Mouse (Mus musculus) cerebellum, adult 2 months (tissue): ENCODE measurements at regions not wholly inside any gene's neighbourhood (a gene's known extent, or its start where the extent isn't known, plus 50 kb on each side); places are given as distances from the start of the nearest gene placed in this dataset.
A peak's percentile ranks its signal among the peaks of the same experiment; 100 is the strongest.
"Not testable (repeated sequence)": the region's sequence is repeated elsewhere in the genome, so short reads cannot be mapped to it uniquely, and the experiment has no call there.

Source experiments
- DNase-seq, 2 experiments: peaks; one replicate each; pipeline ENCODE4 v3.0.0; 2021
- H3K27ac ChIP-seq: fragments of 200-500 bp; 2 replicates; pipeline ENCODE4 v1.5.1; 2012; ENCODE audit warnings: low read length, control low read depth, inconsistent platforms; ENCODE audit not compliant: insufficient read depth
- H3K27me3 ChIP-seq: fragments of 200-500 bp; 2 replicates; pipeline ENCODE4 v1.6.1; 2012; ENCODE audit warnings: inconsistent platforms, mild to moderate bottlenecking, low read length, moderate library complexity; ENCODE audit not compliant: control insufficient read depth, insufficient read depth
- H3K4me1 ChIP-seq: fragments of 200-500 bp; 2 replicates; pipeline ENCODE4 v1.6.1; 2011; ENCODE audit warnings: low read length; ENCODE audit not compliant: control insufficient read depth, insufficient read depth
- H3K4me3 ChIP-seq: fragments of 200-500 bp; replicated peaks from 2 replicates; pipeline ENCODE3; 2011; ENCODE audit warnings: mild to moderate bottlenecking, low read depth, low read length, control low read depth; ENCODE audit not compliant: insufficient read depth
- CTCF ChIP-seq: fragments of 200-500 bp; IDR thresholded peaks from 2 replicates; pipeline ENCODE4 v1.5.1; 2011; ENCODE audit warnings: low read depth, mild to moderate bottlenecking, control low read depth, low read length, moderate library complexity, borderline replicate concordance; ENCODE audit not compliant: insufficient read depth
- POLR2A ChIP-seq: fragments of 200-500 bp; IDR thresholded peaks from 2 replicates; pipeline ENCODE4 v1.6.1; 2011; ENCODE audit warnings: low read length, control low read depth, borderline replicate concordance; ENCODE audit not compliant: insufficient read depth
- WGBS: fragments of 180-500 bp; shearing (Covaris S2); methylation state at CpG from one replicate; pipeline ENCODE4 v1.1.7; 2018; 5-methylcytosine and 5-hydroxymethylcytosine counted together

- no peak overlapping the region for H3K4me3 ChIP-seq
- DNase-seq, result no peak
These were observed 102.7 kb downstream of the Eva1a start for GRCm38 (mm10) chr6:82143496-82143895.

GRCm38 (mm10) chr6:82150051-82150450, 109.2 kb downstream of the Eva1a start:
- no peaks in the 10 kb centered on the region for H3K4me1 ChIP-seq
- no peak overlapping the region for H3K27ac ChIP-seq
- H3K4me3 ChIP-seq, result no peak overlapping the region
- TF ChIP-seq POLR2A (no peak), CTCF (no peak)
- DNase-seq, result no peak
- no peaks in the 10 kb centered on the region; the same call in 1 of the 2 replicates for H3K27me3 ChIP-seq
- 81% methylated on average over 2 of the region's 2 CpGs for WGBS

More at GRCm38 (mm10) chr6:82143496-82143895, 102.7 kb downstream of the Eva1a start:
- 84% methylated on average over 6 of the region's 6 CpGs for WGBS
- Histone ChIP-seq H3K27ac (no peak overlapping the region), H3K27me3 (no peaks in the 10 kb centered on the region), H3K4me1 (no peaks in the 10 kb centered on the region)
- no peak for TF ChIP-seq POLR2A
- TF ChIP-seq CTCF, result no peak

DNA sequence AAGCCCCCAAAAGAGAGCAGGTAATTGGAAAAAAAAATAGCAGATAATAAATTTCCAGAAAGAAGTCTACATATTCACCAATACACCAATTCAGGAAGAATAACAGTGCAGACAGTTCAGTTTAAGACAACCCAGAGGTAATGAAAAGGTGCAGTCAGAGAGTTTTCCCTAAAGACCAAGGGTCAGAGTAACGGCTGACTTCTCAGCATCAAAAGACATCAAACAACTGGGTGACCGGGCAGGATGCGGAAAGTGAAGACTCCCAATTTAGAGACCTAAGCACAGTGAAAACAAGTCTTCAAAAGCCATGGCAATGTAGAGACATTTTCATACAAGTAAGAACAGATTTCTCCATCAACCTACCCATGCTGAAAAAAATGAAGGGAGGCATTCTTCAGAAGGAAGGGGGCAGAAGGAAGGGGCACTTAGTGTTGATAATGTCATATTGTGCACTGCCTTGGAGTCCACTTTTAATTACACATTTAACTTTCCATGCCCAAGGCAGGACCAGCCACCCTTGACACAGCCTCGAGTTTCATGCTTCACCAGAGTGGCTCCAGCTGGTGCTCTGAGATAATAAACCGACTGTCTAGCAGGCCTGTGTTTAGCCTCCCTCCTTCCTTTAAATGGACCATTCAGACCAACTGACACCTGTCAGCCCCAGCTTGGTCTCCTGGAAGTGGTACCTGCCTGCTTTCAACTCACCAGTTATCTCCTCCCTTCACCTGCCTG, 129.7 kb downstream of the Eva1a start:
- no peak overlapping the region for H3K4me3 ChIP-seq
- no peak overlapping the region for H3K27ac ChIP-seq
- TF ChIP-seq POLR2A (no peak), CTCF (no peak)
- DNase-seq, result no peak
- no peaks in the 10 kb centered on the region for H3K27me3 ChIP-seq
- WGBS, result 40% methylated on average over 5 of the region's 5 CpGs
- H3K4me1 ChIP-seq, result no peaks in the 10 kb centered on the region

DNA sequence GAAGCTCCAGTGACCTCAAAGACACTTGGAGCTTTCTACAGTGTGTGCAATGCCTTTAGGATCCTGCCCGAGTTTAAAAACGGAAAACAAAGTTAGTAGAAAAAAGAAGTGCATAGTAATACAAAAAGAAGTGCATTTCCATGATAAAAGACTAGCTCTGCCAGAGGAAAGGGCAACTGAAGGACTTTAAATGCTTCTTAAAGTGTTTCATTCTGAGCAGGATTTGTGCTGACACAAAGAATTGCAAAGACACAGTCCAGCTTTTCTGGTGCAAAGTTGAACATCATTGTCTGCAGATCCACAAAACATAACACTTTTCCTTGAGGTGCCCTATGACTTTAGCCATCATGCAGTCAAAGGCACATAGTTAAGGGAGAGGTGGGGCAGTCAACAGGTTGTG, 134.1 kb downstream of the Eva1a start:
- DNase-seq, result no peak
- TF ChIP-seq CTCF, result no peak
- no peak for TF ChIP-seq POLR2A
- no peak overlapping the region for H3K27ac ChIP-seq
- H3K4me3 ChIP-seq, result no peak overlapping the region
- H3K27me3 ChIP-seq, result no peaks in the 10 kb centered on the region
- WGBS, result 38% methylated on average over 2 of the region's 2 CpGs
- no peaks in the 10 kb centered on the region for H3K4me1 ChIP-seq

DNA sequence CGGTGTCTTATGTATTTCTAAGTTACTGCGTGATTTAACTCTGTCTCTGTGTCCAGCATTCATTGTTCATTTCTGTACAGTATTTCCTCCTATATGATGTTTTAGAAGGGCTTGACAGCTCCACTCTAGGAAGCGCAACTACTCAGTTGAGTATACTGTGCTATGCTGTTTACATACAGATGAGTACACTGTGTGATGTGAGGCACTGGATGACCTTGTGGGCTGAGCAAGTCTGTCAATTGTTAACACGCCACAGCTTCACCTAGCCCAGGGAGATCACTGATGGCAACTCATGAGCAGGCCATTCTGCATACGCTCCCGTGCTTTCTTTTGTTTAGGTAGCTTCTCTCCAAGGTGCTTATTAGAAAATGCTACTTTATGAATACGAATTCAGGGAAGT, 159.3 kb downstream of the Eva1a start:
- no peaks in the 10 kb centered on the region for H3K27me3 ChIP-seq
- WGBS, result 89% methylated on average over 7 of the region's 7 CpGs
- TF ChIP-seq POLR2A, result no peak
- TF ChIP-seq CTCF, result no peak
- no peaks in the 10 kb centered on the region for H3K4me1 ChIP-seq
- DNase-seq, result no peak
- H3K4me3 ChIP-seq, result no peak overlapping the region
- no peak overlapping the region for H3K27ac ChIP-seq

GRCm38 (mm10) chr6:82204821-82205566, 164.2 kb downstream of the Eva1a start:
- H3K4me1 ChIP-seq, result no peaks in the 10 kb centered on the region
- no peak for DNase-seq
- no peak overlapping the region for H3K27ac ChIP-seq
- WGBS, result 84% methylated on average over 8 of the region's 8 CpGs
- no peak for TF ChIP-seq POLR2A
- no peak for TF ChIP-seq CTCF
- no peak overlapping the region for H3K4me3 ChIP-seq
- H3K27me3 ChIP-seq, result no peaks in the 10 kb centered on the region

DNA sequence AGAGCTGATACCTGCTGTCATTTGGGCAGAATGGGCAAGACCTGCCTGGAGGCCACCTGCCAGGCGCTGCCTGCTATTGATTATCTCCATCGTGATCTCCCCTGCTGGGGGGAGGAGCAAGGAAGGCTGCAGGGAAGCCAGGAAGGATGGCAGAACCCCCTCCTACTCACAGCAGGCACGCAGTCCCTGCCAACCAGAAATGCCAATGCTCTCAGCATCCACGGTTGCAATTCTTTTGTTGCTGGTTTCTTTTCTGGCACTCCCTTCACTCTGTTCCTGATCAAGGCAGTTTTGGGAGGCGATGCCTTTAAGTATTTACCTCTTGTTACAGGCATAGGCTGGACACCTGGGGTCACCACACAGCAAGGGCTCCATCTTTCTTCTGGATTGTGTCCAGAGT, 164.3 kb upstream of the Tacr1 start:
- H3K27me3 ChIP-seq, result no peaks in the 10 kb centered on the region
- no peak overlapping the region for H3K4me3 ChIP-seq
- 19% methylated on average over 5 of the region's 5 CpGs for WGBS
- H3K27ac ChIP-seq, result no peak overlapping the region
- no peak for TF ChIP-seq POLR2A
- TF ChIP-seq CTCF, result no peak
- H3K4me1 ChIP-seq, result peaks cover 8% of the 10 kb centered on the region
- peak; percentile 43 to 59 for DNase-seq

- DNase-seq, result peak; percentile 32 to 56
- no peak overlapping the region for H3K27ac ChIP-seq
- no peaks in the 10 kb centered on the region for H3K27me3 ChIP-seq
- TF ChIP-seq CTCF, result no peak
- no peak for TF ChIP-seq POLR2A
- H3K4me1 ChIP-seq, result peaks cover 8% of the 10 kb centered on the region
- H3K4me3 ChIP-seq, result no peak overlapping the region
- 46% methylated on average over 7 of the region's 7 CpGs for WGBS
These were observed 161.4 kb upstream of the Tacr1 start for GRCm38 (mm10) chr6:82240584-82241245.

- 96% methylated on average over 1 of the region's 1 CpGs for WGBS
- not testable (repeated sequence) for H3K4me3 ChIP-seq, H3K4me1 ChIP-seq, DNase-seq, H3K27me3 ChIP-seq, H3K27ac ChIP-seq
These were observed 154.5 kb upstream of the Tacr1 start for GRCm38 (mm10) chr6:82247652-82248051.
